Mouse (Mus musculus) forebrain, embryonic 14.5 days (tissue): ENCODE results near the gene Phgr1. TPM values are rescaled to one million over a fixed set of nuclear protein-coding genes. Genes with fewer than 3 reads are reported as not detected.

Experiments
- ATAC-seq: fragments of 200-750 bp; cut with Nextera tagmentation; 2 replicates; pipeline ENCODE4 v1.8.0; 2017; ENCODE audit warnings: mild to moderate bottlenecking, moderate library complexity
- DNase-seq: peaks from one replicate; pipeline ENCODE4 v3.0.0-alpha.2; 2015; ENCODE audit warnings: low spot score
- H3K27ac ChIP-seq: fragments of 300-500 bp; sonication (generic); 2 replicates; pipeline ENCODE4 v1.5.1; 2014; ENCODE audit warnings: low read depth, mild to moderate bottlenecking, control low read depth, low read length, moderate library complexity
- H3K27me3 ChIP-seq: fragments of 300-500 bp; sonication (generic); replicated peaks from 2 replicates; pipeline ENCODE4 v1.6.1; 2014; ENCODE audit warnings: low read length, control low read depth, mixed read lengths; ENCODE audit not compliant: control insufficient read depth, insufficient read depth
- H3K36me3 ChIP-seq: fragments of 300-500 bp; sonication (generic); 2 replicates; pipeline ENCODE4 v1.6.1; 2014; ENCODE audit warnings: low read length, control low read depth; ENCODE audit not compliant: control insufficient read depth, insufficient read depth
- H3K4me1 ChIP-seq: fragments of 300-500 bp; sonication (generic); 2 replicates; pipeline ENCODE4 v1.6.1; 2014; ENCODE audit warnings: antibody characterized with exemption, low read length, control low read depth; ENCODE audit not compliant: control insufficient read depth, insufficient read depth
- H3K4me2 ChIP-seq: fragments of 300-500 bp; sonication (generic); 2 replicates; pipeline ENCODE4 v1.6.1; 2014; ENCODE audit warnings: mild to moderate bottlenecking, control low read depth, low read length
- H3K4me3 ChIP-seq: fragments of 300-500 bp; sonication (generic); 2 replicates; pipeline ENCODE4 v1.5.1; 2014; ENCODE audit warnings: low read depth, low read length, control low read depth
- H3K9ac ChIP-seq: fragments of 300-500 bp; sonication (generic); 2 replicates; pipeline ENCODE4 v1.6.1; 2014; ENCODE audit warnings: mild to moderate bottlenecking, low read length, control low read depth, moderate library complexity
- H3K9me3 ChIP-seq: fragments of 300-500 bp; sonication (generic); replicated peaks from 2 replicates; pipeline ENCODE4 v1.6.1; 2016; ENCODE audit warnings: low read length, control low read depth, mixed read lengths; ENCODE audit not compliant: control insufficient read depth
- WGBS: fragments of 180-500 bp; shearing (Covaris S2); extraction: QIAGEN DNeasy Blood & Tissue Kit; methylation state at CpG from one replicate; pipeline ENCODE4 v1.1.7; 2014; 5-methylcytosine and 5-hydroxymethylcytosine counted together
- polyA plus RNA-seq: library from polyadenylated mRNA; unstranded; fragments of >200 nt; fragmentation: Nextera tagmentation; extraction: Ambion mirVana; gene quantifications from 2 replicates; pipeline ENCODE4 v1.2.1, GENCODE M21; 2014

Gene Phgr1
- polyA plus RNA-seq, 1 experiment from 2014 or later, result not detected

- H3K4me2 ChIP-seq, result peak overlapping the region; percentile 96
- ATAC-seq, result peak; percentile 41
- peaks cover 19% of the 10 kb centered on the region; the same call in 1 of the 2 replicates for H3K4me1 ChIP-seq
- WGBS, result under 1% methylated on average over 98 of the region's 113 CpGs
- no peak for DNase-seq
- H3K9me3 ChIP-seq, result no peaks in the 10 kb centered on the region
- H3K27ac ChIP-seq, result peak overlapping the region; percentile 63
- H3K4me3 ChIP-seq, result peak overlapping the region; percentile 81
- H3K36me3 ChIP-seq, result no peaks in the 10 kb centered on the region; the same call in 1 of the 2 replicates
- H3K9ac ChIP-seq, result peak overlapping the region; percentile 89
- H3K27me3 ChIP-seq, result peaks cover 2% of the 10 kb centered on the region; the same call in 1 of the 2 replicates
Observed at GRCm38 (mm10) chr2:118745915-118746901, 26.4 kb upstream of the Phgr1 start.

DNA sequence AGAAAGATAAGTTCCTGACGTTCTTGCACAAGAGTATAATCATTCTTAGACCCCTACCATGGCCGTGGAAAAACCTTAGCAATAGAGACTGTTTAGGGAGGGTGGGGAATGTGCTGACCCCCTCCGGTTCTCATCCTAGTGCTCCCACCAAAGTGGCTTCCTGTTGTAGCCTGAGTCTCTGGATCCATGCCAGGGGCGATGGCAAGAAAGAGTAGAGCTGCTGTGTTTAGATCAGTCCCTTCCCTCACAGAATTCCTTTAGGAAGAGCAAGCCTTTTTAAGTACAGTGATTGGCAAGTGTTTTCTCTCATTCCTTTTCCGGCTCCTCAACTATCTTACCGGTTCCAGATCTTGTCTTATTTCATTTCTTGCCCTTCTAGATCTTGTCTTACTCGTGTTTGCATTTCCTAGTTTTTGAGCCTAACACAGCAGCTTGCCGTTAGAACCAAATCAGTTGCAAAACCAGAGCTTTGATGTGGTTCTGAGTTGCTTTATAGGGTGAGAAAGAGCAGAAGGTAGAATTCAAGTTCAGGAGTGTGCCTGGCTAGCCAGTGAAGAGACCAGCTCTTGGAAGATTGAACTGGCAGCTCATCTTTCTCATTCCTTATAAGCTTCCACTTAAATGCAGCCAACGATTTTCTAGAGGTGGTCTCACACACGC lies 25.1 kb upstream of the Phgr1 start:
- H3K4me2 ChIP-seq, result peak overlapping the region; percentile 96
- no peak for ATAC-seq
- peak; percentile 61 for DNase-seq
- H3K27me3 ChIP-seq, result peaks cover 2% of the 10 kb centered on the region; the same call in 1 of the 2 replicates
- H3K4me1 ChIP-seq, result peaks cover 19% of the 10 kb centered on the region; the same call in 1 of the 2 replicates
- H3K4me3 ChIP-seq, result peak overlapping the region; percentile 81
- H3K27ac ChIP-seq, result no peak overlapping the region
- no peak overlapping the region; the same call in 1 of the 2 replicates for H3K9ac ChIP-seq
- 33% methylated on average over 10 of the region's 10 CpGs for WGBS
- no peaks in the 10 kb centered on the region for H3K9me3 ChIP-seq
- peaks cover 3% of the 10 kb centered on the region; the same call in 1 of the 2 replicates for H3K36me3 ChIP-seq

- no peak for ATAC-seq
- H3K36me3 ChIP-seq, result peaks cover 3% of the 10 kb centered on the region; the same call in 1 of the 2 replicates
- DNase-seq, result no peak
- H3K4me1 ChIP-seq, result peaks cover 19% of the 10 kb centered on the region; the same call in 1 of the 2 replicates
- H3K4me2 ChIP-seq, result peak overlapping the region; percentile 16; the same call in 1 of the 2 replicates
- H3K9ac ChIP-seq, result 0 out of 2 replicates have a peak overlapping the region, but pooled peaks have one; percentile 6
- H3K9me3 ChIP-seq, result no peaks in the 10 kb centered on the region
- WGBS, result 4% methylated on average over 10 of the region's 10 CpGs
- peaks cover 1% of the 10 kb centered on the region; the same call in 1 of the 2 replicates for H3K27me3 ChIP-seq
- no peak overlapping the region for H3K27ac ChIP-seq
- H3K4me3 ChIP-seq, result no peak overlapping the region
Observed at GRCm38 (mm10) chr2:118749341-118749884, 23.2 kb upstream of the Phgr1 start.

GRCm38 (mm10) chr2:118750476-118750875 lies 22.1 kb upstream of the Phgr1 start:
- H3K27ac ChIP-seq, result no peak overlapping the region
- H3K9me3 ChIP-seq, result no peaks in the 10 kb centered on the region
- no peak overlapping the region for H3K4me3 ChIP-seq
- WGBS, result 81% methylated on average over 8 of the region's 8 CpGs
- peaks cover 13% of the 10 kb centered on the region; the same call in 1 of the 2 replicates for H3K4me1 ChIP-seq
- no peak for DNase-seq
- ATAC-seq, result no peak
- no peak overlapping the region for H3K4me2 ChIP-seq
- H3K9ac ChIP-seq, result no peak overlapping the region
- H3K27me3 ChIP-seq, result no peaks in the 10 kb centered on the region
- H3K36me3 ChIP-seq, result peaks cover 3% of the 10 kb centered on the region; the same call in 1 of the 2 replicates

DNA sequence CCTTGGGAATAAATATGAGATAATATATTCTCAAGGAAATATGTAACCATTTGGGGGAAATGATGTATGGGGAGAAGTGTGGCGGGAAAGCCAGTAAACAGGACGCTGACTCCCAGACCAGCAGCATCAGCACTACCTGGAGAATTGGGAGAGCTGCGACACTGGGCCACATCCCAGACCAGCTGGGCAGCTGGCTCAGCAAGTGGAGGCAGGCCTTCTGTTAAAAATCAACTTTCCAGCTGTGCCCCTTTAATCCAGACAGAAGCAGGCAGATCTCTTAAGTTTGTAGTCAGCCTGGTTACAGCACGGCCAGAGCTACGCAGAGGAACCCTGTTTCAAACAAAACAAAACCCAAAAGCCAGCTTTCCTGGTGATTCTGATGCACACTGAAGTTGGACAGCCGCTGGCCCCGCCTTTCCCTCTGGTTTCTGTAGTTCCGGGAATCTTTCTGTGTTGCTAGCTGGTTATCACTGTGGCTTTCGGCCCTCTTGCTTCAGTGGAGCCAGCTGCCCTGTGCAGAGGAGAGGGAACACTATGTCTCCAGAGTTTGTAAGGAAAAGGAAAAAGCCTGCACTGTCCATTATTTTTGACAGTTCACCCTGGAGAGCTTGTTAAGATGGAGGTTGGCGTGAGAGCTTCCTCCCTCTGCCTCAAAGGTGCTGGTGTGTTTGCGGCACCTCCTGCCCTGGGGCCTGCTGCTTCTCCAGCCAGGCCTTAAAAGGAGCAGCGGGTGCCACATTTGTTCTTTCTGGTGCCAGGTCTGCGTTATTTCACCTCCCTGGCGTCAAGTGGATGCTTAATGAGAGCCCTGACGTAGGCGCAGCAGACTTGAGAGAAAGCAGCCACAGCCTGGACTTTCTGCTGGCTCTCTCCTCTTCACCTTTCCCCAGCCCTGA lies 20.4 kb upstream of the Phgr1 start:
- Histone ChIP-seq H3K4me1 (peaks cover 13% of the 10 kb centered on the region; the same call in 1 of the 2 replicates), H3K9me3 (no peaks in the 10 kb centered on the region), H3K4me2 (no peak overlapping the region), H3K27ac (no peak overlapping the region), H3K27me3 (no peaks in the 10 kb centered on the region), H3K36me3 (peaks cover 3% of the 10 kb centered on the region; the same call in 1 of the 2 replicates), H3K9ac (no peak overlapping the region), H3K4me3 (no peak overlapping the region)
- no peak for ATAC-seq
- WGBS, result 65% methylated on average over 16 of the region's 16 CpGs
- DNase-seq, result no peak

GRCm38 (mm10) chr2:118752792-118753108 lies 19.8 kb upstream of the Phgr1 start:
- no peak overlapping the region for H3K27ac ChIP-seq
- H3K9ac ChIP-seq, result no peak overlapping the region
- 72% methylated on average over 3 of the region's 4 CpGs for WGBS
- H3K9me3 ChIP-seq, result no peaks in the 10 kb centered on the region
- peaks cover 3% of the 10 kb centered on the region; the same call in 1 of the 2 replicates for H3K36me3 ChIP-seq
- no peak for ATAC-seq
- no peak for DNase-seq
- peaks cover 9% of the 10 kb centered on the region; the same call in 1 of the 2 replicates for H3K4me1 ChIP-seq
- H3K4me3 ChIP-seq, result no peak overlapping the region
- H3K27me3 ChIP-seq, result no peaks in the 10 kb centered on the region
- no peak overlapping the region for H3K4me2 ChIP-seq

DNA sequence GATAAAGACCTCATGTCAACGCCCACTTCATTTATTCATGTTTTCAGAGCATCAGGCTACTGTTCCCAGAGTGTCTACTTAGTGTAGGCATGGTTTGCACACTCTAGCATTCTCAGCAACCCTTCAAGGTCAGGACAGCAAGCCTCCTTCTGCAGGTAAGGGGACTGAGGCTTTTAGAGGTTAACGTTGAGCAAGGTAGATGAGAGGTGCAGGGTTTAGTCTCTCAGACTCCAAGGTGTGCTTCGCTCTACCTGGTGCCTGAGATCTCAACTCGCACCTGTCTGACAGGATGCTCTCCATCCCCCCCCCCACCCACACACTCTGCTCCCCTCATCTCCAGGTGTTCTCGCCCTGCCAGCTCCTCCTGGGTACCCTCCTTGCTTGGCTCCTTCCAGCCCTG lies 18.4 kb upstream of the Phgr1 start:
- no peak for DNase-seq
- Histone ChIP-seq H3K27me3 (no peaks in the 10 kb centered on the region), H3K4me3 (no peak overlapping the region), H3K36me3 (peaks cover 3% of the 10 kb centered on the region; the same call in 1 of the 2 replicates), H3K27ac (no peak overlapping the region), H3K9ac (no peak overlapping the region), H3K4me1 (peaks cover 5% of the 10 kb centered on the region; the same call in 1 of the 2 replicates), H3K4me2 (no peak overlapping the region), H3K9me3 (no peaks in the 10 kb centered on the region)
- WGBS, result 86% methylated on average over 5 of the region's 5 CpGs
- ATAC-seq, result no peak

GRCm38 (mm10) chr2:118755407-118755806 lies 17.2 kb upstream of the Phgr1 start:
- Histone ChIP-seq H3K4me1 (peaks cover 2% of the 10 kb centered on the region; the same call in 1 of the 2 replicates), H3K4me2 (no peak overlapping the region), H3K9ac (no peak overlapping the region), H3K27ac (no peak overlapping the region), H3K27me3 (no peaks in the 10 kb centered on the region), H3K9me3 (no peaks in the 10 kb centered on the region), H3K4me3 (no peak overlapping the region), H3K36me3 (peaks cover 3% of the 10 kb centered on the region; the same call in 1 of the 2 replicates)
- no peak for ATAC-seq
- no peak for DNase-seq
- WGBS, result 85% methylated on average over 6 of the region's 6 CpGs
